Mouse (Mus musculus) limb, embryonic 14.5 days (tissue): Measurements from ENCODE around the gene Ube2t. TPM values are rescaled to one million over a fixed set of nuclear protein-coding genes. Genes with fewer than 3 reads are reported as not detected.

ENCODE experiments used
- ATAC-seq: fragments of 200-750 bp; cut with Nextera tagmentation; 2 replicates; pipeline ENCODE4 v1.8.0; 2017; ENCODE audit warnings: low read depth, moderate number of reproducible peaks, moderate TSS enrichment; ENCODE audit not compliant: low FRiP score
- DNase-seq: peaks from one replicate; pipeline ENCODE4 v3.0.0-alpha.2; 2015; ENCODE audit warnings: low spot score
- H3K27ac ChIP-seq: fragments of 300-500 bp; sonication (generic); replicated peaks from 2 replicates; pipeline ENCODE4 v1.5.1; 2014; ENCODE audit warnings: low read depth, mild to moderate bottlenecking, low read length, moderate library complexity, mixed read lengths
- H3K27me3 ChIP-seq: fragments of 300-500 bp; sonication (generic); 2 replicates; pipeline ENCODE4 v1.6.1; 2014; ENCODE audit warnings: low read length, mixed read lengths; ENCODE audit not compliant: control insufficient read depth, insufficient read depth
- H3K36me3 ChIP-seq: fragments of 300-500 bp; sonication (generic); 2 replicates; pipeline ENCODE4 v1.6.1; 2014; ENCODE audit warnings: mild to moderate bottlenecking, low read length, moderate library complexity, mixed read lengths; ENCODE audit not compliant: control insufficient read depth, insufficient read depth
- H3K4me1 ChIP-seq: fragments of 300-500 bp; sonication (generic); 2 replicates; pipeline ENCODE4 v1.6.1; 2014; ENCODE audit warnings: antibody characterized with exemption, low read length, mixed read lengths; ENCODE audit not compliant: control insufficient read depth, insufficient read depth
- H3K4me2 ChIP-seq: fragments of 300-500 bp; sonication (generic); replicated peaks from 2 replicates; pipeline ENCODE4 v1.6.1; 2014; ENCODE audit warnings: low read depth, mild to moderate bottlenecking, low read length, moderate library complexity; ENCODE audit not compliant: severe bottlenecking
- H3K4me3 ChIP-seq: fragments of 300-500 bp; sonication (generic); replicated peaks from 2 replicates; pipeline ENCODE4 v1.5.1; 2014; ENCODE audit warnings: low read length
- H3K9ac ChIP-seq: fragments of 300-500 bp; sonication (generic); 2 replicates; pipeline ENCODE4 v1.6.1; 2014; ENCODE audit warnings: mild to moderate bottlenecking, low read depth, low read length, moderate library complexity; ENCODE audit not compliant: severe bottlenecking
- H3K9me3 ChIP-seq: fragments of 300-500 bp; sonication (generic); 2 replicates; pipeline ENCODE4 v1.6.1; 2016; ENCODE audit warnings: low read length; ENCODE audit not compliant: control insufficient read depth
- POLR2A ChIP-seq: fragments of 200-500 bp; IDR thresholded peaks from 2 replicates; pipeline ENCODE4 v1.8.0; 2012; ENCODE audit warnings: inconsistent platforms, mild to moderate bottlenecking, moderate library complexity, borderline replicate concordance; ENCODE audit not compliant: insufficient read depth, insufficient read length; ENCODE audit errors: extremely low read depth
- WGBS: fragments of 180-500 bp; shearing (Covaris S2); extraction: QIAGEN DNeasy Blood & Tissue Kit; methylation state at CpG from one replicate; pipeline ENCODE4 v1.1.7; 2014; 5-methylcytosine and 5-hydroxymethylcytosine counted together
- polyA plus RNA-seq, 2 experiments: library from polyadenylated mRNA; depleted of rRNA in 1 of 2; stranded (reverse) in 1 of 2; unstranded in 1 of 2; fragments of >200 nt; fragmentation: Nextera tagmentation in 1 of 2; extraction: Ambion mirVana in 1 of 2; gene quantifications; 2 replicates each; pipeline versions ENCODE4 v1.2.1 to v1.2.3; 2012 to 2014

Gene Ube2t
- polyA plus RNA-seq, 2 experiments, result 21.7 to 23.5 TPM

- H3K27ac ChIP-seq, result no peak overlapping the region
- no peak; the same call in 1 of the 2 replicates for ATAC-seq
- H3K4me1 ChIP-seq, result peaks cover 40% of the 10 kb centered on the region
Observed at GRCm38 (mm10) chr1:135020281-135020940, 58.0 kb downstream of the Ube2t start.

GRCm38 (mm10) chr1:135020970-135021369 is 58.6 kb downstream of the Ube2t start:
- 0 out of 2 replicates have a peak, but pooled peaks cover 3% of the 10 kb centered on the region for H3K9me3 ChIP-seq
- WGBS, result 7% methylated on average over 5 of the region's 5 CpGs
- 0 out of 2 replicates have a peak, but pooled peaks cover 2% of the 10 kb centered on the region for H3K27me3 ChIP-seq
- H3K9ac ChIP-seq, result no peak overlapping the region
- peaks cover 40% of the 10 kb centered on the region for H3K4me1 ChIP-seq
- no peaks in the 10 kb centered on the region for H3K36me3 ChIP-seq
- no peak overlapping the region for H3K4me2 ChIP-seq
- no peak overlapping the region for H3K27ac ChIP-seq
- TF ChIP-seq POLR2A, result no peak
- H3K4me3 ChIP-seq, result no peak overlapping the region
- DNase-seq (peak; percentile 73), ATAC-seq (peak; percentile 69)

More at GRCm38 (mm10) chr1:135020281-135020940, 58.0 kb downstream of the Ube2t start:
- Histone ChIP-seq H3K4me2 (no peak overlapping the region), H3K4me3 (no peak overlapping the region), H3K9me3 (0 out of 2 replicates have a peak, but pooled peaks cover 3% of the 10 kb centered on the region), H3K27me3 (0 out of 2 replicates have a peak, but pooled peaks cover 2% of the 10 kb centered on the region), H3K36me3 (no peaks in the 10 kb centered on the region), H3K9ac (no peak overlapping the region)
- DNase-seq, result no peak
- TF ChIP-seq POLR2A, result no peak
- WGBS, result 57% methylated on average over 5 of the region's 5 CpGs

- Histone ChIP-seq H3K4me3 (no peak overlapping the region), H3K9me3 (0 out of 2 replicates have a peak, but pooled peaks cover 3% of the 10 kb centered on the region), H3K4me1 (peaks cover 40% of the 10 kb centered on the region), H3K27me3 (0 out of 2 replicates have a peak, but pooled peaks cover 2% of the 10 kb centered on the region), H3K36me3 (no peaks in the 10 kb centered on the region), H3K27ac (no peak overlapping the region), H3K4me2 (no peak overlapping the region), H3K9ac (no peak overlapping the region)
- DNase-seq, result no peak
- ATAC-seq, result no peak
- 75% methylated on average over 5 of the region's 5 CpGs for WGBS
- no peak for TF ChIP-seq POLR2A
Observed at GRCm38 (mm10) chr1:135021936-135022335, 59.6 kb downstream of the Ube2t start.

- Histone ChIP-seq H3K9ac (no peak overlapping the region), H3K4me1 (peaks cover 36% of the 10 kb centered on the region), H3K27me3 (0 out of 2 replicates have a peak, but pooled peaks cover 2% of the 10 kb centered on the region), H3K27ac (no peak overlapping the region), H3K4me2 (no peak overlapping the region), H3K4me3 (no peak overlapping the region), H3K9me3 (0 out of 2 replicates have a peak, but pooled peaks cover 3% of the 10 kb centered on the region), H3K36me3 (no peaks in the 10 kb centered on the region)
- no peak for TF ChIP-seq POLR2A
- ATAC-seq (no peak), DNase-seq (no peak)
- 79% methylated on average over 1 of the region's 1 CpGs for WGBS
Observed at GRCm38 (mm10) chr1:135023583-135023982, 61.2 kb downstream of the Ube2t start.

Other genes with a start within 250 kb of the Ube2t start
- 10.9 and 11.4 TPM in 2 replicates for gene Ppp1r12b, start 6.6 kb upstream of the Ube2t start, polyA plus RNA-seq (2012; rRNA removed)
- 9.2 and 9.3 TPM in 2 replicates for gene Ppp1r12b, start 6.6 kb upstream of the Ube2t start, polyA plus RNA-seq (2014; fragmentation: Nextera tagmentation; extraction: Ambion mirVana)
- 3.2 and 4.2 TPM in 2 replicates for gene Lgr6, start 142.7 kb downstream of the Ube2t start, polyA plus RNA-seq (2012; rRNA removed)
- 8.3 and 9.5 TPM in 2 replicates for gene Lgr6, start 142.7 kb downstream of the Ube2t start, polyA plus RNA-seq (2014; fragmentation: Nextera tagmentation; extraction: Ambion mirVana)
- gene Ptpn7, start 170.1 kb downstream of the Ube2t start, polyA plus RNA-seq (2012; rRNA removed), result 3.6 and 3.9 TPM in 2 replicates
- 3.1 and 4.2 TPM in 2 replicates for gene Ptpn7, start 170.1 kb downstream of the Ube2t start, polyA plus RNA-seq (2014; fragmentation: Nextera tagmentation; extraction: Ambion mirVana)
- gene Arl8a, start 184.3 kb downstream of the Ube2t start, polyA plus RNA-seq (2012; rRNA removed), result 88.1 and 88.8 TPM in 2 replicates
- gene Arl8a, start 184.3 kb downstream of the Ube2t start, polyA plus RNA-seq (2014; fragmentation: Nextera tagmentation; extraction: Ambion mirVana), result 54.5 and 67.1 TPM in 2 replicates
- 0.08 and 0.13 TPM in 2 replicates for gene Gpr37l1, start 205.1 kb downstream of the Ube2t start, polyA plus RNA-seq (2012; rRNA removed)
- 0.14 TPM in 1 of 2 replicates, not detected in the other for gene Gpr37l1, start 205.1 kb downstream of the Ube2t start, polyA plus RNA-seq (2014; fragmentation: Nextera tagmentation; extraction: Ambion mirVana)